Mouse (Mus musculus) erythroblast, embryonic 14.5 days (primary cell): ENCODE results near the gene Sumf2.

Experiments used
- GATA1 ChIP-seq: IDR thresholded peaks from 2 replicates; pipeline ENCODE4 v1.6.1; 2012; ENCODE audit warnings: low read length, inconsistent platforms, mixed read lengths
- TAL1 ChIP-seq: IDR thresholded peaks from 3 replicates; pipeline ENCODE4 v1.6.1; 2012; ENCODE audit warnings: low read length, inconsistent platforms, mixed read lengths

GRCm38 (mm10) chr5:129864467-129864866 lies 17.7 kb downstream of the Sumf2 start:
- no peak for TF ChIP-seq GATA1
- no peak for TF ChIP-seq TAL1
